Mouse (Mus musculus) forebrain, embryonic 14.5 days (tissue): ENCODE measurements around the gene Sh2b3. TPM values are rescaled to one million over a fixed set of nuclear protein-coding genes. Genes with fewer than 3 reads are reported as not detected.

Source experiments
- ATAC-seq: fragments of 200-750 bp; cut with Nextera tagmentation; 2 replicates; pipeline ENCODE4 v1.8.0; 2017; ENCODE audit warnings: mild to moderate bottlenecking, moderate library complexity
- DNase-seq: peaks from one replicate; pipeline ENCODE4 v3.0.0-alpha.2; 2015; ENCODE audit warnings: low spot score
- H3K27ac ChIP-seq: fragments of 300-500 bp; sonication (generic); 2 replicates; pipeline ENCODE4 v1.5.1; 2014; ENCODE audit warnings: low read depth, mild to moderate bottlenecking, control low read depth, low read length, moderate library complexity
- H3K27me3 ChIP-seq: fragments of 300-500 bp; sonication (generic); replicated peaks from 2 replicates; pipeline ENCODE4 v1.6.1; 2014; ENCODE audit warnings: low read length, control low read depth, mixed read lengths; ENCODE audit not compliant: control insufficient read depth, insufficient read depth
- H3K36me3 ChIP-seq: fragments of 300-500 bp; sonication (generic); 2 replicates; pipeline ENCODE4 v1.6.1; 2014; ENCODE audit warnings: low read length, control low read depth; ENCODE audit not compliant: control insufficient read depth, insufficient read depth
- H3K4me1 ChIP-seq: fragments of 300-500 bp; sonication (generic); 2 replicates; pipeline ENCODE4 v1.6.1; 2014; ENCODE audit warnings: antibody characterized with exemption, low read length, control low read depth; ENCODE audit not compliant: control insufficient read depth, insufficient read depth
- H3K4me2 ChIP-seq: fragments of 300-500 bp; sonication (generic); 2 replicates; pipeline ENCODE4 v1.6.1; 2014; ENCODE audit warnings: mild to moderate bottlenecking, control low read depth, low read length
- H3K4me3 ChIP-seq: fragments of 300-500 bp; sonication (generic); 2 replicates; pipeline ENCODE4 v1.5.1; 2014; ENCODE audit warnings: low read depth, low read length, control low read depth
- H3K9ac ChIP-seq: fragments of 300-500 bp; sonication (generic); 2 replicates; pipeline ENCODE4 v1.6.1; 2014; ENCODE audit warnings: mild to moderate bottlenecking, low read length, control low read depth, moderate library complexity
- H3K9me3 ChIP-seq: fragments of 300-500 bp; sonication (generic); replicated peaks from 2 replicates; pipeline ENCODE4 v1.6.1; 2016; ENCODE audit warnings: low read length, control low read depth, mixed read lengths; ENCODE audit not compliant: control insufficient read depth
- WGBS: fragments of 180-500 bp; shearing (Covaris S2); extraction: QIAGEN DNeasy Blood & Tissue Kit; methylation state at CpG from one replicate; pipeline ENCODE4 v1.1.7; 2014; 5-methylcytosine and 5-hydroxymethylcytosine counted together
- polyA plus RNA-seq: library from polyadenylated mRNA; unstranded; fragments of >200 nt; fragmentation: Nextera tagmentation; extraction: Ambion mirVana; gene quantifications from 2 replicates; pipeline ENCODE4 v1.2.1, GENCODE M21; 2014

Sh2b3 gene
- polyA plus RNA-seq, 1 experiment from 2014 or later = 4.4 TPM

DNA sequence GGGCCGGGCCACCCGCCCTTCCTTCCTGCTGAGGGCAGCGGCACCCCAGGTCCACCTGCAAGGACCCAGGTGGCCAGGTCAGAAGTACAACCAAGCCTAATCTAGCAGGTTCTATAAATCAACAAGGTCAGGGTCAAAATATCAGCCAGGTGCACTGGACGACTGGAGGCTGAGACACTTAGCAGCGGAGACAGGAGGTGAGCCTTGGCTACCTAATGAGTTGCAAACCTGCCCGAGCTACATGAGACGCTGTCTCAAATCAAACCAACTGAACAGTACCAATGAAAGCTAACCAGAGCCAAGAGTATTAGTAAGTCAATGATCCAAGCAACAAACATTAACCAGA is 1.7 kb upstream of the Sh2b3 start:
- DNase-seq = no peak
- Histone ChIP-seq H3K36me3 (no peaks in the 10 kb centered on the region), H3K4me1 (peaks cover 35% of the 10 kb centered on the region), H3K9me3 (no peaks in the 10 kb centered on the region), H3K27me3 (peaks cover 40% of the 10 kb centered on the region), H3K27ac (no peak overlapping the region), H3K4me2 (peak overlapping the region; percentile 84), H3K4me3 (peak overlapping the region; percentile 29), H3K9ac (peak overlapping the region; percentile 41; the same call in 1 of the 2 replicates)
- ATAC-seq = no peak
- 35% methylated on average over 7 of the region's 7 CpGs for WGBS

DNA sequence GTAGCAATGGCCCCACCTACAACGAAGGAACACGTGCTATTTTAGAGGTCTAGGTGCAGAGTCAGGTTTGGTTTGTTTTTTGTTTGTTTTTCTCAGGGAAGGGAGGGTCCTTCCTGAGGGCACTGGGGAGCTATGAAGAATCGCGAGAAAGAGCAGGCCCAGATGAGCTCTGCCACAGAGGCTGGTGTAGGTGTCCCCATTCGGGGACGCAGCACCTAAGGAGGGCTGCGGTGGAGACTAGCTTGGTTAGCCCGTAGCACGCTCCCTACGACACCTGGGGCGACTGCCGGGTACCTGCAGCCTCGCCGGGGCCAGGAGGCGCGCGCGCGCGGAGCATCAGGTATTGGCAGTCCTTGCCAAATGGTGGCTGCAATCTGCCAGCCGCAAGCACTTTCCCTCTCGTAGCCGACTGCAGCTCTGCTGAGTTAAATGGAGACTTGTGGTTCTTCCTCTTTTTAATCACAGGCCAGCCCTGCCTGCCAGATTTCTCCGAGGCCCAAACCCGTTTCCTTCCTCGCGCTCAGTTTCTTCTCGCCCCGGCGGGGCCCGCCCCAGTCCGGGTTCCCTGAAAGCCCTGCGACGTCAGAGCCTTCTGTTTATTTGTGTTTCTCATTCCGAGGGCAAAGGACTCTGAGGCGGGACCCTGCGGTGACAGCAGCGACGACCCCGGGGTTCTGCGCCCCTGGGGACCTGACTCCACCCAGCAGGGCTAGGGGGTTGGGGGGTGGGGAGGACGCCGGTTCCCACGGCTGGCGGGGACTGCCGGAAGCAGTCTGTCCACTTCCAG is 1.1 kb upstream of the Sh2b3 start:
- no peaks in the 10 kb centered on the region for H3K9me3 ChIP-seq
- peaks cover 35% of the 10 kb centered on the region for H3K27me3 ChIP-seq
- H3K4me1 ChIP-seq = peaks cover 35% of the 10 kb centered on the region
- WGBS = under 1% methylated on average over 46 of the region's 46 CpGs
- 0 out of 2 replicates have a peak overlapping the region, but pooled peaks have one; percentile 9 for H3K27ac ChIP-seq
- H3K36me3 ChIP-seq = no peaks in the 10 kb centered on the region
- H3K4me3 ChIP-seq = peak overlapping the region; percentile 29
- ATAC-seq (no peak), DNase-seq (peak; percentile 58)
- H3K4me2 ChIP-seq = peak overlapping the region; percentile 84
- H3K9ac ChIP-seq = peak overlapping the region; percentile 41; the same call in 1 of the 2 replicates

GRCm38 (mm10) chr5:121836692-121837415 is 592 bp downstream of the Sh2b3 start:
- ATAC-seq (peak; percentile 73), DNase-seq (peak; percentile 80)
- Histone ChIP-seq H3K4me1 (peaks cover 26% of the 10 kb centered on the region), H3K36me3 (no peaks in the 10 kb centered on the region), H3K27ac (peak overlapping the region; percentile 52; the same call in 1 of the 2 replicates), H3K9me3 (no peaks in the 10 kb centered on the region), H3K4me2 (peak overlapping the region; percentile 84), H3K9ac (peak overlapping the region; percentile 71), H3K27me3 (peaks cover 30% of the 10 kb centered on the region), H3K4me3 (peak overlapping the region; percentile 63)
- WGBS = under 1% methylated on average over 69 of the region's 77 CpGs

GRCm38 (mm10) chr5:121835949-121836691 is 1.3 kb downstream of the Sh2b3 start:
- Histone ChIP-seq H3K9ac (peak overlapping the region; percentile 71), H3K4me1 (peaks cover 26% of the 10 kb centered on the region), H3K9me3 (no peaks in the 10 kb centered on the region), H3K27me3 (peaks cover 30% of the 10 kb centered on the region), H3K36me3 (no peaks in the 10 kb centered on the region), H3K27ac (no peak overlapping the region), H3K4me3 (peak overlapping the region; percentile 63), H3K4me2 (peak overlapping the region; percentile 84)
- DNase-seq = peak; percentile 34
- peak; percentile 32; the same call in 1 of the 2 replicates for ATAC-seq
- WGBS = under 1% methylated on average over 45 of the region's 51 CpGs

GRCm38 (mm10) chr5:121834991-121835747 is 2.3 kb downstream of the Sh2b3 start:
- peak overlapping the region; percentile 84 for H3K4me2 ChIP-seq
- ATAC-seq (no peak), DNase-seq (no peak)
- H3K4me3 ChIP-seq = peak overlapping the region; percentile 63
- WGBS = 51% methylated on average over 12 of the region's 12 CpGs
- peak overlapping the region; percentile 71; the same call in 1 of the 2 replicates for H3K9ac ChIP-seq
- H3K36me3 ChIP-seq = no peaks in the 10 kb centered on the region
- H3K9me3 ChIP-seq = no peaks in the 10 kb centered on the region
- H3K4me1 ChIP-seq = peaks cover 26% of the 10 kb centered on the region
- peaks cover 34% of the 10 kb centered on the region for H3K27me3 ChIP-seq
- no peak overlapping the region for H3K27ac ChIP-seq

GRCm38 (mm10) chr5:121834241-121834606 is 3.2 kb downstream of the Sh2b3 start:
- H3K4me3 ChIP-seq = no peak overlapping the region

DNA sequence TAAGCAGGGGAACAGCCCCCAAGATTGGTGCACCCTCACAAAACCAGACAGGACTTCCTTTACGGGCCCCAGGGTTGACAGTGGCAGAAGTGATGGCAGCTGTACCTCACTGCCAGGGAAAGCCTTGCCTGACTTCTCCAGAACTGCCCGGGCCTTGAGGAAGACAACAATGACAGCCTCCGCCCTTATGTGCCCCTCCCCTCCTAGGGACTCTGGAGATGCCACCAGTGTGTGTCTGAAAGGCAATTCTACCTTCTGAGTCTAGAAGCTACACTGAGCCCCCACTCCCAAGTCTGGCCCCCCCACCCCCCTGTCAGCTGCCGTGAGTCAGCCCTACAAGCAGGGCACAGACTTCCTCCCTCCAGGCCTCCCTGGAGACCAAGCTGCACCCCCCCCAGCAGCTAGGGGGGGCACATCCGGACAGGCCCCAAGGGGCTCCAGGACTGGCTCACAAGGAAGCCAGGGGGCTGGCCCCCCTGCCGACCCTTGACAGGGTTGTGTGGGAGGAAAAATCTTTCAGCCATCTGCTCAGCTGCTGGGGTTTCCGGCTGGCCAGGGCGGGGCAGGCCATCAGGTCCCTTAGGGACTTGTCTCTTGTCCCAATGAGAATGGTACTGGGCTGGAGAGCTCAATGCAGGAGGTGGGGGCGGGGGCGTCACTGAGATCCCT is 3.7 kb downstream of the Sh2b3 start:
- Histone ChIP-seq H3K4me2 (no peak overlapping the region), H3K9ac (no peak overlapping the region), H3K27me3 (peaks cover 25% of the 10 kb centered on the region), H3K9me3 (no peaks in the 10 kb centered on the region), H3K36me3 (no peaks in the 10 kb centered on the region), H3K4me3 (no peak overlapping the region), H3K4me1 (peaks cover 26% of the 10 kb centered on the region), H3K27ac (no peak overlapping the region)
- ATAC-seq = no peak
- WGBS = 54% methylated on average over 10 of the region's 10 CpGs
- DNase-seq = no peak

More at GRCm38 (mm10) chr5:121834241-121834606, 3.2 kb downstream of the Sh2b3 start:
- Histone ChIP-seq H3K4me1 (peaks cover 27% of the 10 kb centered on the region), H3K27ac (no peak overlapping the region), H3K4me2 (no peak overlapping the region), H3K9ac (no peak overlapping the region), H3K9me3 (no peaks in the 10 kb centered on the region), H3K36me3 (no peaks in the 10 kb centered on the region), H3K27me3 (peaks cover 30% of the 10 kb centered on the region)
- no peak for DNase-seq
- no peak for ATAC-seq
- WGBS = 82% methylated on average over 7 of the region's 7 CpGs

DNA sequence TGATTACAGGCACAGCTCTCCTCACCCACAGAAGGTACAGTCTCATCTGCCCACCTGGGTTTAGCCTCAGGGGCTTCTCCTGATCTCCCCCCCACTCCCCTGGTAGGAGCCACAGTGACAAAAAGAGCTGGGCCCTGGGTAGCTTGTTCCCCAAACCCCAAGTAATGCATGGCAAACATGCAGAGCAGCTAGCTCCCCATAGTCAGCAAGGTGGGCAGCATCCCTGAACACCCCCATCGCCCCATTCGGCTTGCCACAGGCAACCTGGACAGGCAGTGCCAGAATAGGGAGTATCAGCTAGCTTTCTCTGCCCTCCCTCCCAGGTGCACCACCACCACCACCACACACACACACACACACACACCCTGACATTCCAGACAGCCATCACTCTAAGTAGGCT is 4.3 kb downstream of the Sh2b3 start:
- H3K27me3 ChIP-seq = peaks cover 20% of the 10 kb centered on the region

More for the DNA sequence above, 4.3 kb downstream of the Sh2b3 start:
- Histone ChIP-seq H3K4me1 (peaks cover 22% of the 10 kb centered on the region), H3K27ac (no peak overlapping the region), H3K4me3 (no peak overlapping the region), H3K9ac (no peak overlapping the region), H3K36me3 (no peaks in the 10 kb centered on the region), H3K4me2 (no peak overlapping the region), H3K9me3 (no peaks in the 10 kb centered on the region)
- WGBS = 70% methylated on average over 2 of the region's 2 CpGs
- DNase-seq (no peak), ATAC-seq (no peak)
